Mouse (Mus musculus) neural tube, postnatal 0 days (tissue): ENCODE measurements around the gene B020011L13Rik. TPM values are rescaled to one million over a fixed set of nuclear protein-coding genes. Genes with fewer than 3 reads are reported as not detected.

Experiments
- polyA plus RNA-seq: library from polyadenylated mRNA; unstranded; fragments of >200 nt; fragmentation: Nextera tagmentation; extraction: Ambion mirVana; gene quantifications from 2 replicates; pipeline ENCODE4 v1.2.1, GENCODE M21; 2015

B020011L13Rik gene
- polyA plus RNA-seq, result not detected in 2 replicates

GRCm38 (mm10) chr1:117780833-117781232 is at the start of gene B020011L13Rik:
B020011L13Rik (plus strand) TSS chr1:117781133.

GRCm38 (mm10) chr1:117829781-117830180 is 48.8 kb downstream of the B020011L13Rik start, which contains the start of gene Gm28360:
Gm28360 (plus strand) TSS chr1:117830081.

Other genes starting within 250 kb of the B020011L13Rik start
- not detected in 2 replicates for gene Gm28363, start 84.0 kb upstream of the B020011L13Rik start, polyA plus RNA-seq
- not detected in 2 replicates for gene Gm28360, start 48.9 kb downstream of the B020011L13Rik start, polyA plus RNA-seq
- gene Gm28168, start 146.9 kb downstream of the B020011L13Rik start, polyA plus RNA-seq, result not detected in 2 replicates
- not detected in 2 replicates for gene Gm7145, start 184.8 kb downstream of the B020011L13Rik start, polyA plus RNA-seq